Mouse (Mus musculus): Measurements from ENCODE around the gene Ndp.

The Ndp gene

DNA sequence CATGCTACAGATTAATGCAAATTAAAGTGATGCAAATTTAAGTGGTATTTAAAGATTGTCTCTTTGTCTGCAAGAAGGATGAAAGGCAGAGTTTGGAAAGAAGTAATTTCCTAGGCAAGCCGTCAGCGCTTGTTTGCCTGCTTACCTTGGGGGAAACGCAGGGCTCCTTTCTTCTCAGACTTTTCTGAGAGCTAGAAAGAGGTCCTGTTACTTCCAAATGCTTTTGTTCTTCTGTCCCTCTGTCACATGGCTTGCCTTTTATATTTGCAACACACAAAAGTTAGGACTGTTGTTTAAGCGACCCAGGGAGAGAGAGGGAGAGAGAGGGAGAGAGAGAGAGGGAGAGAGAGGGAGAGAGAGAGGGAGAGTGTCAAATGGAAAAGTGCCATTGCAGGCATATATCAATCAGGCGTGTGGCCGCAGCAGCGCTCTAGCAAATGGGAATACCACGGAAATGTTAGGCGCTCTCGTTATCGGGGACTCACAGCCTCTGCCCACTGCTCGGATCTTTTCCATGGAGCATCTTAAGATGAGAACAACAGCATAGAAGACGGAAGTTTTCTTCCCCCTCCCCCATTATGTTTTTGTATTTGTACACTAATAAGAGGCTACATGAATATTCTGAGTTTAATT is at the start of gene Ndp:
Ndp (minus strand) TSS at position 534 of the 633 bp plus-strand sequence.
- DNase-seq: peak; percentile 40 to 42

DNA sequence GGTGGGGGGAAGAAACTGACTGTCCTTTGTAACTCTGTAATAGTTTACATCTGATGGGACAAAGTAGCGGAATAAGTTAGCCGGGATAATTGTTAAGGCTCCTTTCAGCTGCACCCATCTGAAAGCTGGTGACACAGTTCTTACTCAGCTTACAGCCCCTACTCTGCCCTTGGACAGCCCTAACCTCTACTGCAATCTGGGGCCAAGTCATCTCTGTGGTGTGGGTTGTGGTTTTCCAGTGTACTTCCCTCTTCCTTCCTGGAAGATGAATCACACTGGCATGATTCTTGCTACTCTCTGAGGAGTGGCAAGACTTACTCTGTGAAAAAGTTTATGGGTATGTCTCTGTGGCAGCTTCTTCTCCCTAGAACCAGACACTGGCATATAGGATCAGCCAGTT is 43.2 kb upstream of the Ndp start:
- DNase-seq: no peak

DNA sequence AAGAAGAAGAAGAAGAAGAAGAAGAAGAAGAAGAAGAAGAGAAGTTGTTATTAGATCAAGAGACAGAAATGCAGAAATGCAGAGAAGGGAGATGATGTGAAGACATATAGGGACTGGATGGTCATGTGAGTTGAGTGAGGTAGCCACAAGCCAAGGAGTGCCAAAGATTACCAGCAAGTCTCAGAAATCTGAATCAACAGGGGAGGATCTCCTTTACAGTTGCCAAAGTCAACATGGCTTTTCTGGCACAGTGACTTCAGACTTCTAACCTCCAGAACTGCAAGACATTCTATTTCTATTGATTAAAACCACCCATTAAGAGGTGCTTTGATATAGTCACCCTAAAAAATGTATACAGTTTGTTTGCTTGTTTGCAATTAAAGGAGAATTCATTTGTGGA is 6.4 kb upstream of the Ndp start:
- no peak for DNase-seq

DNA sequence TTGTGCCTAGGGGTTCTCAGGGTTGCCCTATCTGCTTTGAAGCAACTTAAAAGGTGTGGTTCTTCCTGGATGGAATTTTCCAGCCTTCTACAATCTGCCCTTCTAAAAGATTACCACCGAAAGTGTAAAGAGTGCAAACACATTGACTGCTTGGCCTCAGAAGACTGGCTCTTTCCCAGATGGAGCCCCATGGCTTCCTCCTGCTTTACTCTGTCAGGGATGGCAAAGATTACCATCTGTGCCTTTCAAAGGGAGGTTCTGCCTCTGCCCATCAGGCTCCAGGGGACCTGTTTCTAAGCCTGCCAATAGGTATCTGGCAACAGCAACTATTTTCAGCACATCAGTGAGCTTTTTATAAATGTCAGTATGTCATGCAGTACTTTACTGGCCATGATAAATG is 1.5 kb upstream of the Ndp start:
- peak; percentile 59 to 75 for DNase-seq

DNA sequence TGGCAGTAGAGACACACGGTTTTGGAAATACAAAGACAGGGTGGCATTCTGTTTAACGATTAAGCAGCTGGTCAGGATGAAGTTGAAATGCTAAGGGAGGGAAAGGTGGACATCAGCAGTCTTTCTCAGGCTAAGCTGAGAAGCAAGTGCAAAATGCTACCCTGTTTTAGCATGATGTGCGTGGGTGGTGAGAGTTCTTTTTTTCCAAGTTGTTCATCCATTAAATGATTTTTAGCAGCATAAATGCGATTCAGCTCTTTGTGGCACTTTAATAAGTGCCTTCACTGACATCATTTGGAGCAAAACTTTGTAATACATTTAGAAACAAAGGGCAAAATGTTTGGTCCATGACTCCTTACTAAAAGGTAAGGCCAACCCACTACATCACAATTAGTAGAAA is 337 bp upstream of the Ndp start:
- no peak for DNase-seq

DNA sequence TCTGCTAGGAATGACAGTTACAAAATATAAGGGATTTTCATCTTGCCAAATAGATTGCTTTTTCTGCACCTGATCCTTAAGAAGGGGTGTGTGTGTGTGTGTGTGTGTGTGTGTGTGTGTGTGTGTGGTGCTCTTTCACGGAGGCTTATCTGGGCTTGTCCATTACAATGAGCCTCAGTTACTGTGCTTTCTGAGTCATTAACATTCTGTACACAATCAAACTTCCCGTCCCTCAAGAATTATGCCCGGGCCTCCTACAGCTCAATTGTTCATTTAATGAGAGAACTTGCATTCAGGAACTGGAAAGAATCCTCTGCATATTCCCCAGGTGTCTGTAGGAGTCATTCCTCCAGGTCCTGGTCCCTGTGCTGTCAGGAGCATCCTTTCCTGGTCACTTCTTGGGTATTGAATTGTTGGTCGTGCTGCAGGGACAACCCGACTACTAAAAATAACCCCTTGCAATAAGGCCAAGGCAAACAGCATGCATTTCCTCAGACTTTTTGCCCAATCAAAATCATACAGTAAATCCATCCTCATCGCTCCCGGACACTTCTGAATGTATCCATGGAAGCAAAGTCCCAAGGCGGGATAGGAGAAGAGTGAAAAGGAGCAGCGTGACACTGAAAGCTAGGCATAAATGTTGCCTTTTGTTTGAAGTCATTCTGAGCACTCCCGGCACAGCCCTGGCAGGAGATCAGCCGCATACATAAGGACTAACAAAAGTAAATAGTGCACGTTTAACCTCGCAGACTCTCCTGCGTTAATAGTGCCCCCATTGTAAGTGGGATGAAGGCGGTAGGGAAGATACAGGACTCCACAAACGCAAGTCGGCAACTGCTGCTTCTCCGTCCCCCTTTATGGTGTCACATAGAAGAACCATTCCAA is 1.1 kb downstream of the Ndp start:
- DNase-seq: peak; percentile 49 to 58

DNA sequence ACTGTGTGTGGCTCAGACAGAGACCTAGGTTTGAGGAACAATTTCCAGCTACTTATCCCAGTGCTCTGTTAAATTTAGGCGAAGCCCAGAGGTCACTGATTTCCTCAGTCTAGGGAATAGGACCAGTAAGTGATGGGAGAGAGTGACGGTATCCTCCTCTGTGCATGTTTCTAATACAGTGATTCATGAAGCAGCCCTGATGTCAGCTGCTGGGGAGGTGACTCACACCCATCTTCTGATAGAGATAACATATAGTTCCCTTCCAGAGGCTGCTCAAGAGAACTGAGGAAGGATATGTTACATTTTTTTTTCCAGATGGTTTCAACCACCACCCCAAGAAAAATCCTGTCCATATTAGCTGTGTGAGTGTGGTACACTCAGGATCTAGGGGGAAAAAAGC is 2.9 kb downstream of the Ndp start:
- no peak for DNase-seq

DNA sequence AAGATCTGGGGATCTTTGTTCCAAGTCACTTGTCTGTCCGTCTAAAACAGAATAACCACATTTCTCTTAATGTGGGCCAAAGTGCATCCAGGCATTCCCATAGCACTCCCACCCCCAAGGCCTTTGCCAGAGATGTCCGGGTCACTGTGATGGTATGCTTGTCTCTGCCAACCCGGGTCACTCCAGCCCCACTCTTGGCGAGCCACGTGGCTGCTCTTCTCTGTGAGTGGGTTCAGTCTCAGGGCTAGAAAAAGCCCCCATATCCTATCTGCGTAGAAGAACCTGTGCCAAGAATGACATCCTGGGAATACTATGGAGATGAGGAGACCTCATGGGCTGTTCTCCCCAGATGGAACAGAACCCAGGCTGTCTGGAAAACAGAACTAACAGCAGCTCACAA is 4.0 kb downstream of the Ndp start:
- no peak for DNase-seq

DNA sequence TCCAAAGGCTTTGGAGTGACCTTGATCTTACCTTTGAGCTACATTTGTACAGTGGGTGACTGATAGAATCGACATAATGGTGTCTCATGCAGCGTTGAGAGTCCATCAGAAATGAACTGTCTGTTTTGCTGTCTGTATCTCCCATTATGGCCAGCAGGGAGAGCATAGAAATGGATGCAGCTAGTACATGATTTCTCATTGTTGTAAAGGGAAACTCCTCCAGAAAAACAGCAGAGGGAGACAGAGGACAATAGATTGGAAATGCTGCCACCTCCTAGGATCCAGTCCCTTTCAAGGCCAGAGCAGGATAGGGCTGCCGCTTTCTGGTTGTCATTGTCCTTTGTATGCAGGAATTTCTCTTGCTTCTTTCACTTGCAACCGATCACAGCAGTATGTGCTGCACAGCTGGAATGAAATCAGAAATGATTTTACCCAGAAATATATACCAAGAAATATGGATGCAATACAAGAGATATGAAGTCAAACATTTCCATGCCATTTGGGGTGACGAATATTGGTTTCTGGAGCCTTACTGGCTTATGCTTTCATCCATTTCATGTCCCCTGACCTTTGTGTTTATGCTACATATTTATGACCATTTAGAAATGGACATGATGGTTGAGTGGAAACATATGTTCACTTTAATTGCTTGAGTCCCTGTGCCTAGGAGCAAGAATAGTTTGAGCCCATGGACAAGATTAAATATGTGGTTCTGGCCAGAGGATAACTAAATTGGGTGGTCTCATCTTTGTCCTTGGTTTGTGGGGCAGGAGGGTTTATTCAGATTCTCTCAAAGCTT is 17.0 kb downstream of the Ndp start:
- DNase-seq: peak; percentile 31 to 54

DNA sequence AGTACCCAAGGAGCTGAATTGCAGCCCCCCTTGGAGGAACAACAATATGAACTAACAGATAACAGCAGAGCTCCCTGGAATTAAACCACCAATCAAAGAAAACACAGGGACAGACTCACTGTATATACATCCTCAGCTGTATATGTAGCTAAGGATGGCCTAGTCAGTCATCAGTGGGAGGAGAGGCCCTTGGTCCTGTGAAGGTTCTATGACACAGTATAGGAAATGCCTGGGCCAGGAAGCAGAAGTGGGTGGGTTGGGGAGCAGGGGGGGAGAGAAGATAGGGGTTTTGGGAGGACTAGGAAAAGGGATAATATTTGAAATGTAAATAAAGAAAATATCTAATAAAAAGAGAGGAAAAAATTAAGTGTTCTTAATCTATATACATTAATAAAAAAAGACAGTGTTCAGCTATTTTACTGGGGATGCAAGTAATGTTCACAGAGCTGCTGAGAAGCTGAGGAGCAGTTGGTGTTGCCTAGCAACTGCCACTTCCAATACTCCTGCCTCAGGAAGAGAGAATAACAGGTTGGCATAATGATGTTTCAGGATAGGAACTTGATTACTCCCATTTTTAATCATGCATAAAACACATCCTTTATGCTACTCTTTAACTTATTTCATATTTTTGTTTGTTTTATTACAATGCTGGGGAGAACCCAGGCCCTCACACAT is 43.8 kb downstream of the Ndp start:
- DNase-seq: no peak

DNA sequence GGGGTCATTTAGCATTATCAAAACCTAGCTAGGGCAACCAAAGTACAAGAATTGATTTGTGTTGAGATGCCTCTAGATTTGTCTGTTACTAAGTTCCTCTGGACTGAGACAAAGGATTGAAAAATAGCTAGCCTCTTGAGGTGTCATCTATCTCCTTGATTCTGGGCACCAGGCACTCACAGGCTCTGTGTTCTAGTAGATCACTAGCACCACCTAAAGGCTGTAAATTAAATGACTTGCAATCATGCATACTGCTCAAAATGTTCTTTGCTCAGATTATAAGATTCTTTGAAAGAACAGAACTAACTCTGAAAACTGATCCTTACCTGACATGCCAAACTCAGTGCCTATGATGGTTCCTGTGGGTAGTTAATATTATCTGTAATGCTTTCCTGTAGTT is 51.3 kb downstream of the Ndp start:
- DNase-seq: no peak

DNA sequence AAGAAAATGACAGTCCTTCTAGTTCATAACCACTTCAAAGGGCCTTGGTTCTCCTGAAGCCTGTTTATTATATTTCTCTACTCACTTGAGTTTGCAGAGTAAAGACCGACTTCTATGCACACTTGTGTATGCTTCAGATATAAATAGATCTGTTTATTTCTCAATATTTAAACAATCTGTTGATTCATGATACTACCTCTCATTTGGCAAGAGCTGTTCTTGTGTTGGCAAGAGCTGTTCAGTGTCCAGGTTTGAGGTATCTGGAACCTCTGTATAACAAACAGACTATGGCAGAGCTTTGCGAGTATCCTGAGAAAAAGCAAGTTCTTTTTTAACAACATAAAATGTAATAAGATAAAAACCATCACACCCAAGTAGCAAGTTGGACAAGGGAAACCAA is 65.5 kb downstream of the Ndp start:
- no peak for DNase-seq

DNA sequence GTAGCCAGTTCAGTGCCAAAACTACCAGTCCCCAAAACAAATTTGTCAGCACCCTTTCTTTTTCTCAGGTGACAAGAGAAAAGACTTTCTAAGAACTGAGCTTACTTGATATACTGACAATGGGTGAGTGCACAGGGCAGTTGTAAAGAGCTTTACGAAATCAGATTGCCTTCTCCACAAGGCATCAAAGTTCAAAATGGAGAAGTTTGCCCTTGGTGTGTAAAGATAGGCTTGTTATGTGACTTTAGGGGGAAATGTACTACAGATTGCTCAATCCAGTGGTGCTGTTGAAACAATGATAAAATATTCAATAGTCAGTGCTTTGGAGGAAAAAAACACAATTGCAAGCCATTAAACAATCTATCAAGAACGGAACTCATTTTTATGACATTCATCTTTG is 70.1 kb downstream of the Ndp start:
- DNase-seq: no peak

DNA sequence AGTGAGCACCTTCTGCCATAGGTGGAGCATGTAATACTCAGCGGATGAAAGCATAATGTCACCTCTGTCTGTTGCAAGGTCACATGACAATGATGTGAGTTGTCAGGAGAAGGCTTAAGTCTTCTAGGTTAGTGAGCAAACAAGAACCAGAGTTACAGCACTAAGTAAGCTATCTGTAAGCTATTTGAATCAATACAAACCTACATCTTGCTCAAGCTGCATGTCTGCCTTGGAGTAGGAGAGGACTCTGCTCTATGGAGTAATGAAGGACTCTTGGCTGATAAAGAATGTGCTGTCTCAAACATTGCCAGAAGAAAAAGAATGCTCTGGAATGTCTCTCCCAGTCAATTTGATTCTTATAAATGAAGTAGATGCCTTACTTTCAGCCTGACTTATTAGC is 74.3 kb downstream of the Ndp start:
- no peak for DNase-seq

DNA sequence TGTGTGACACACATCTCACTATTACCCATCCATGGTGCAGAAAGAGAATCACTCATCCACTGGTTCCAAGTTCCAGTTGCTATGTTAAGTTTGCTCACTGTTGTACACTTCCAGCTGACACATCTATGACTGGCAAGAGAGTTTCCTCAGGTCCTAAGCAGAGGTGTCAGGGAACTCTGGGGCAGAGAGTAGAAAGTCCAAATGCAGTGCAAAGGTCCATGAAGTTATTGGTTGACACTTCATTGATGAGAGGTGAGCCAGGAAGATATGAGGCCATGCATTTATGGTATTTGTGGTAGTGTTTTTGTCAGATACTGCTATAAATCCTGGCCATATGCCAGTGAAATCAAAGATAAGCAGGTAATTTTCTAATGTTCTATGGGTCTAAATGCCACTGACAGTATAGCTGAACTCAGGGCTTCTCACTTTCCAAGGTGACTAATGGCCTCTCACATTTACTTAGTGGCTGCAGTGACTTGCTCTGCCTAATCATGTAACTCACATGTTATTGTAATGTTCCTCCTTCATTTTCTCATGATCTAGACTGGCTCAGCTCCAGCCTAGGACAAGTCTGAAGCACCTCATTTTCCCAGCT is 75.0 kb downstream of the Ndp start:
- no peak for DNase-seq

Measured in cerebellum, postnatal 25 days (tissue).